Mouse (Mus musculus): ENCODE measurements around the gene Rcl1.

Rcl1 gene

DNA sequence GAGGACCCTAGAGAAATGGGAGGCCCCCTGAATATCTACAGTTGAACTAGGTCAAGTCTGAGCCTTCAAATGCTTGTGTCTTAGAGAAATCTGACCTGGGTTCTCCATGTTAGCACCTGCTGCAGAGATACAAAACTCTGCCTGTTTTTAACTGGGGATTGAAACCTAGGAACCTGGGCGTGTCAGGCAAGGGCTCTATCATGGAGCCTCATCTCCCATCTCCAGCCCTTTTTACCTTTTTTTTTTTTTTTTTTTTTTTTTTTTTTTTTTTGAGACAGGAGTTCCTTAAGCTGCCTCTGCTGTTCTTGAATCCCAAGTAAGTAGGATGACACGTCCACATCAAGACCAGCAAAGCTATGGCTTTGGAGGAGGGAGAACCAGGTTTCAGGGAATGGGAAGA lies 50.3 kb downstream of the Rcl1 start:
- DNase-seq (ENCODE audit: low spot score), result no peak

- no peak for DNase-seq (ENCODE audit: low spot score)
These were observed 54.4 kb downstream of the Rcl1 start for GRCm38 (mm10) chr19:29155552-29155951.

DNA sequence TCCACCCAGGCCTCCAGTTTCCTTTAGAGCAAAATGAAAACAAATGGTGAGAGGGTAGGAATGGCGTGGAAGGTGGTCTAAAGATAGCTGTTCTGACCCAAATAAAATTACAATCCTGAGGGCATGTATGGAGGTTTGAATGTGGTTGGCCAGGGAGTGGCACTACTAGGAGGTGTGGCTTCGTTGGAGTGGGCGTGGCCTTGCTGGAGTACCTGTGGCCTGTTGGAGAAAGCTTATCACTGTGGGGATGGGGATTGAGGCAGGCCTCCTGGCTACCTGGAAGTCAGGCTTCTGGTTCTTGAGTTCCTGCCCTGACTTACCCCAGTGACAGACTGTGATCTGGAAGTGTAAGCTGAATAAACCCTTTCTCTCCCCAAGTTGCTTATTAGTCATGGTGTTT lies 55.2 kb downstream of the Rcl1 start:
- no peak for DNase-seq (ENCODE audit: low spot score)

GRCm38 (mm10) chr19:29157678-29158466 lies 56.7 kb downstream of the Rcl1 start:
- DNase-seq (ENCODE audit: low spot score), result no peak

GRCm38 (mm10) chr19:29158486-29158885 lies 57.3 kb downstream of the Rcl1 start:
- no peak for DNase-seq (ENCODE audit: low spot score)

GRCm38 (mm10) chr19:29163817-29164527 lies 62.8 kb downstream of the Rcl1 start:
- DNase-seq (ENCODE audit: low spot score), result no peak

- DNase-seq (ENCODE audit: low spot score), result no peak
These were observed 63.5 kb downstream of the Rcl1 start for GRCm38 (mm10) chr19:29164528-29165166.

DNA sequence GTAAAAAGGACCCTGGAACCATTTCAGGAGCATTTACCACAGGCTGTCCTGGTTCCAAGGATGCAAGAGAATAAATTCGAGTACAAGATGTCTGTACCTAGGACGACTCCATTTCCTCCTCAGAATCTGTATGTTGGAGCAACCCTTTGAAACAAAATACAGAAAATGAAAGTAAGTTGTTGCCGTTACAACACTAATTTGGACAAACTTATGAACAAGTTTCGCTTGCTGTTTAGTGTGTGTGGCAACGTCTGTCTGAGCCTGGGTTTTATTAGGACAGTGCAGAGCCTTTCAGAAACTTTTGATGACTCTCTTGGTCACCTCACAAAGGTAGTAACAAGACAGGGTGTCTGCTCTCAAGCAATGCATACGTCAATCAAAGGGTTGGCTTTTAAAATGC lies 66.8 kb downstream of the Rcl1 start:
- no peak for DNase-seq (ENCODE audit: low spot score)

GRCm38 (mm10) chr19:29180336-29180735 lies 79.2 kb downstream of the Rcl1 start:
- no peak for DNase-seq (ENCODE audit: low spot score)

- DNase-seq (ENCODE audit: low spot score), result no peak
These were observed 81.0 kb downstream of the Rcl1 start for GRCm38 (mm10) chr19:29182166-29182565.

DNA sequence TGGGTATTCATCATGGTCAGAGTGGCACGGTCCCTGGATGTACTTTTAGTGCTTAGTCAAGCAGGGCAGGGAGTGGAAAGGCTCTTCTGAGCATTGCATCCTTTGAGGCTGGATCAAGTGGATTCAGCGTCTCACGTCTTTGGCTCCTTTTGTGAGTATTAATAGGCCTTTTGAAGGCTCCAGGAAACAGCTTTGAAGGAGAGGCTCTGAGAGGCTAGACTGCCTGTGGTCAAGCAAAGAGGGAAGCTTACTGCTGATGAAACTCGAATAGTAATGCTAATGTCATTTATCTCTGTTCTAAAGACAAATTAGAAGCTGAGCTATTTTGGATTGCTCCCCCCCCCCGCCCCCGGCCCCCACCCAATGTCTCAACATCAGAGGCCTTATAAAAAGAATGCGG lies 83.9 kb downstream of the Rcl1 start:
- no peak for DNase-seq (ENCODE audit: low spot score)

DNA sequence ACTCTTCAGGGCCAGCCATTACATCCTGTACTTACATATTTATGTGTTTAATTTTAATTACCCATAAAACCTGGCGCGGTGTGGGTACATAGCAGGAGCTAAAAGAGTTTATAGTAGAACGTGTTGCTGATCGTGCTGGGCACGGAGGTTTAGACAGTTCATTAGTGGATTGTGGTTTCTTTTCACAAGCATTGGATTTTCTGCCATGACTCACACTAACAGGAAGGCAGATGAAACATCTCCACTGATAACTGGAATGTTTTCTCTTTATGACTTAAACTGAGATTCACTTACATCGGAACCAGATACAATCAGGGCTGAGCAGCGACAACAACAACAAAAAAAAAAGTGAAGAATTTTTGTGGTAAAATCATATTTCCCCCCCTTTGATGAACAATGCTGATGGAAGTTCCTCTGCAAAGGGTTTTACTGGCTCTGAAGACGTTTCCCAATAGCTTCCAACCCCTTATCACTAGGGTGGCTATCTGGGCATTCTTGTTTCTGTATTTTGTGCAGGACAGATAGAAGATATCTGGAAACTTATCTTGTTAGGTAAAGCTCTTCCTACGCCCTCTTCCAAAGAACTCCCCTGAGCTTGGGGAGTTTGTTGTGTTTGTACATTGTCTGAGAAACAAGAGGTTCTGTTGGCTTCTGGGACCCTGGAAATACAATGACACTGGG lies 84.5 kb downstream of the Rcl1 start:
- DNase-seq (ENCODE audit: low spot score), result no peak

DNA sequence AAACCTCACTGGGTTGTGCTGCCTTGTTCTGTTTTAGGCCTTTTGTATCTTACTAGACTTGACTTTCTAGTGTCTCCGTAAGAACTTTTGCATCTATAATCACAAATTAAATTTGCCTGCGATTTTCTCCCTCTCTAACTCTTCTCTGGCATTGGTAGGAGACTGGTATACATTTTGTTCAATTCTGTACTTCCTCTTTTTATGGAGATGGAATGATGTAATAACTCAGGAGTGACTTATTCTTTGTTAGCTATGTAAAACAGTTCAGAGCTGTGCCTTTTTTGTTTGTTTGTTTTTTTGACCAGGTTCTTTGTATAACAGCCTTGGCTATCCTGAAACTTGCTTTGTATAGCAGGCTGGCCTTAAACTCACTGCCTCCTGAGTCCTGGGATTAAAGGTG lies 87.7 kb downstream of the Rcl1 start:
- no peak for DNase-seq (ENCODE audit: low spot score)
